Mouse (Mus musculus) brain, embryonic 14.5 days (tissue): Measurements from ENCODE around the gene Brd2.

Experiments used
- CTCF ChIP-seq: fragments of 200-500 bp; IDR thresholded peaks from 2 replicates; pipeline ENCODE4 v1.5.1; 2012; ENCODE audit warnings: inconsistent platforms, mild to moderate bottlenecking, moderate library complexity, borderline replicate concordance; ENCODE audit not compliant: insufficient read depth, insufficient read length; ENCODE audit errors: extremely low read depth
- POLR2A ChIP-seq: fragments of 200-500 bp; IDR thresholded peaks from 2 replicates; pipeline ENCODE4 v1.6.1; 2012; ENCODE audit warnings: mild to moderate bottlenecking, inconsistent platforms, borderline replicate concordance; ENCODE audit not compliant: poor library complexity, insufficient read depth, insufficient read length, severe bottlenecking; ENCODE audit errors: extremely low read depth

DNA sequence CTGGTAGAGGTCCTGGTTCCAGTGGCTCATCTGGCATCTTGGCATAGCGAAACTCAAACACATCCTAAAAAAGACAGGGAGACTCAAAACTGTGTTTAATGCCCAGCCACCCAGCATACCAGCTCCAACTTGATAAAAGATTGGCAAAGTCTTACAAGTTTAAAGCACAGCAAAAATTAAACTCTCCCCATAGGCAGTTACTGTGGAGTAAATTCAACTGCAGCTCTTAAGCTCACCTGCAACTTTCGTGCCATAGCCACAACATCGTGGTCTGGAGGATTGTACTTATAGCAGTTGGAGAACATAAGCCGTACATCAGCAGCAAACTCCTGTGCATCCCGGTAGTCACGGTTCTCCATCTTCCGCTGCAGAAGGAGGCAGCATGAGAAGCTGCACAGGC, 8.3 kb downstream of the Brd2 start:
- TF ChIP-seq POLR2A (no peak), CTCF (no peak)
